Mouse (Mus musculus): Measurements from ENCODE around the gene Frmd7.

GRCm38 (mm10) chrX:50924629-50925364, 17.7 kb downstream of the Frmd7 start:
- TF ChIP-seq POLR2A (IDR thresholded peaks at IDR 0.05; ENCODE audit: low read depth, low read length) (no peak), HCFC1 (IDR thresholded peaks at IDR 0.05; ENCODE audit: low read depth, low read length) (no peak), MAX (IDR thresholded peaks at IDR 0.05; ENCODE audit: low read length) (no peak), USF1 (IDR thresholded peaks at IDR 0.05; ENCODE audit: low read depth, low read length) (no peak), ZNF384 (IDR thresholded peaks at IDR 0.05; ENCODE audit: low read depth, low read length) (no peak), CTCF (conservative IDR thresholded peaks at IDR 0.05 in 1 of 2, IDR thresholded peaks at IDR 0.05 in 1 of 2; ENCODE audit: low read depth in 2 of 2, low read length in 2 of 2) (peak in 1 of 2 experiments; percentile 42; a peak in 2 of 4 replicates), POLR2AphosphoS2 (IDR thresholded peaks at IDR 0.05; ENCODE audit: low read depth, low read length) (no peak), CHD1 (IDR thresholded peaks at IDR 0.05; ENCODE audit: low read depth, low read length) (no peak), TBP (conservative IDR thresholded peaks at IDR 0.05; ENCODE audit: low read depth, low read length) (no peak), BHLHE40 (IDR thresholded peaks at IDR 0.05; ENCODE audit: low read depth, low read length) (no peak), MAFK (IDR thresholded peaks at IDR 0.05; ENCODE audit: insufficient replicate concordance, low read length) (no peak), ELF1 (IDR thresholded peaks at IDR 0.05; ENCODE audit: low read depth, low read length) (no peak), ZMIZ1 (IDR thresholded peaks at IDR 0.05; ENCODE audit: low read depth, low read length) (no peak), EP300 (IDR thresholded peaks at IDR 0.05; ENCODE audit: low read length) (no peak)
